19 mouse cellular contexts compared by ENCODE assay signal in the genomic region with DNA sequence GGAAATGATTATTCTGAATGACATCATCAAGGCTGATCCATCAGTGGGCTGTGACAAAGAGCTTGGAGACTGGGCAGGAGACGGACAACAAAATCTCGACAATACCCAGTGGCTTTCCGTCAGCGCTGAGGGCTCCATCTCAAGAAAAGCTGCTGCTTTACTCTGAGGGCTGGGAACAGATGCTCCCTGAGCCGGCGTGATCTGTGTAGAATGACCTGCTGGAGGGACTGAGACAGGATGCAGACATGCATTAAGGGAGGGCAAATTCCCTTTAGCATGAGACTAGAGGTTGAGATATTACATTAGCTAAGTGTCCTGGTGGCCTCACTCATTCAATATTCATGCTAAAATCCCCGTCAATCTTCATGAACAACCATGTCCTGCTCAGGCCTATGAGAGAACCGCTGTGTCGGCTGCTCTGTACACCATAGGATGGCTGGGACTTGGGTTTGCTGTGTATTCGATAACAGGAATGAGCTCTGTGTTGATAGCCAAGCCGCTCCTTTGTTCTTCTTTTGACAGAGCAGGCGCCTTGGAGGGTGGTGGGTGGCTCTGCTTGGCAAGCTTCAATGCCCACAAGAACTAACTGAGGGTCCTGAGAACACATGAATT. TPM values are rescaled to one million over a fixed set of nuclear protein-coding genes. Genes with fewer than 3 reads are reported as not detected.
DNase-seq lines count a peak whose midpoint lies in the region; ATAC-seq lines count a peak whose summit lies in the region.
"Had no signal": no experiment of that assay in that cellular context is flagged by ENCODE, and none has a peak within 500 bp of the region (broad histone marks: within the 10 kb centered on the region; RNA-seq: fewer than 3 reads in every experiment).

No protein-coding gene starts in this region.

- no peaks in the 10 kb centered on the region for H3K36me3 ChIP-seq in neural tube, embryonic 13.5 days
- H3K36me3 ChIP-seq in midbrain, embryonic 13.5 days: no peaks in the 10 kb centered on the region
- H3K36me3 ChIP-seq: forebrain, embryonic 15.5 days had no signal

- H3K4me2 ChIP-seq in neural tube, embryonic 13.5 days: no peak overlapping the region
- H3K4me2 ChIP-seq in midbrain, embryonic 13.5 days (replicated peaks): no peak overlapping the region
- H3K4me2 ChIP-seq: forebrain, embryonic 15.5 days had no signal

- H3K27ac ChIP-seq in neural tube, embryonic 13.5 days (replicated peaks): peak overlapping the region; percentile 73
- 0 out of 2 replicates have a peak overlapping the region, but pooled peaks have one; percentile 45 for H3K27ac ChIP-seq in midbrain, embryonic 13.5 days
- H3K27ac ChIP-seq: forebrain, embryonic 15.5 days; heart, adult 2 months; liver, embryonic 14.5 days had no signal

- H3K9ac ChIP-seq in neural tube, embryonic 13.5 days: no peak overlapping the region
- no peak overlapping the region for H3K9ac ChIP-seq in midbrain, embryonic 13.5 days (replicated peaks)
- H3K9ac ChIP-seq: forebrain, embryonic 15.5 days; liver, embryonic 14.5 days had no signal

- DNase-seq in embryo, embryonic 10.5 days (ENCODE audit: low spot score): peak; percentile 13
- no peak for DNase-seq in embryo, embryonic 11 days
- DNase-seq in neural tube, embryonic 10.5 days (ENCODE audit: extremely low spot score, low spot score): no peak
- DNase-seq in kidney, postnatal 10 days: no peak
- DNase-seq in heart, postnatal 4 days: no peak
- DNase-seq in frontal cortex, postnatal 14 days (ENCODE audit: low spot score in 2 of 2): no peak
- DNase-seq: adrenal gland, adult 2 months; cerebellum, postnatal 10 days; gastrocnemius, postnatal 25 days; heart, adult 2 months; lung, postnatal 10 days; right cerebral cortex, postnatal 4 days; thymus, postnatal 14 days had no signal

- 64% methylated on average over 12 of the region's 12 CpGs for WGBS in neural tube, embryonic 13.5 days
- whole genome bisulfite sequencing in midbrain, embryonic 13.5 days: 48% methylated on average over 12 of the region's 12 CpGs

- no peaks in the 10 kb centered on the region; the same call in 1 of the 2 replicates for H3K4me1 ChIP-seq in neural tube, embryonic 13.5 days (replicated peaks)
- peaks cover 7% of the 10 kb centered on the region for H3K4me1 ChIP-seq in midbrain, embryonic 13.5 days (replicated peaks)

- H3K9me3 ChIP-seq in neural tube, embryonic 13.5 days: no peaks in the 10 kb centered on the region
- H3K9me3 ChIP-seq in midbrain, embryonic 13.5 days: no peaks in the 10 kb centered on the region
- H3K9me3 ChIP-seq: forebrain, embryonic 15.5 days had no signal

- no peak overlapping the region for H3K4me3 ChIP-seq in neural tube, embryonic 13.5 days
- H3K4me3 ChIP-seq in midbrain, embryonic 13.5 days (replicated peaks): no peak overlapping the region
- H3K4me3 ChIP-seq: erythroblast, embryonic 14.5 days; forebrain, embryonic 15.5 days; heart, adult 2 months had no signal

- no peaks in the 10 kb centered on the region for H3K27me3 ChIP-seq in neural tube, embryonic 13.5 days
- no peaks in the 10 kb centered on the region for H3K27me3 ChIP-seq in midbrain, embryonic 13.5 days
- H3K27me3 ChIP-seq: forebrain, embryonic 15.5 days had no signal

- ATAC-seq in neural tube, embryonic 13.5 days (ENCODE audit: low read depth): peak; percentile 67; the same call in 1 of the 2 replicates
- peak; percentile 55 for ATAC-seq in midbrain, embryonic 13.5 days
- ATAC-seq: forebrain, embryonic 15.5 days; intestine, postnatal 0 days had no signal

RNA-seq across cellular contexts. Expression of a gene that starts 51.5 kb away (rescaled TPM):
- 67.3 and 73.0 TPM in 2 replicates for polyA plus RNA-seq in neural tube, embryonic 13.5 days (2015; fragmentation: Nextera tagmentation; extraction: Ambion mirVana)
- polyA plus RNA-seq in midbrain, embryonic 13.5 days (2015; fragmentation: Nextera tagmentation; extraction: Ambion mirVana): 84.5 and 89.7 TPM in 2 replicates
- 100 to 1,000 TPM; 101 to 107 TPM for total RNA-seq in heart, postnatal 4 days (2021)
